Mouse (Mus musculus): ENCODE results near the gene Rnaseh1.

Gene Rnaseh1

GRCm38 (mm10) chr12:28708154-28708553 is 58.8 kb downstream of the Rnaseh1 start:
- intact Hi-C loops (cut with DNase I): loop anchor here (10.0 kb wide), 1 partner anchor 417 kb away; no protein-coding TSS in a partner anchor

Small RNAs within 50 kb of the gene (microRNA-seq; reads per million reads assigned to microRNA genes)
- 0.37 to 0.57 reads per million in 2 experiments for gene Mir6937
